Comparison of ENCODE assay signal across 18 mouse cellular contexts in genomic region chr17:12897674-12898073, GRCm38 (mm10). TPM values are rescaled to one million over a fixed set of nuclear protein-coding genes. Genes with fewer than 3 reads are reported as not detected.
DNase-seq lines count a peak whose midpoint lies in the region; ATAC-seq lines count a peak whose summit lies in the region.
"Had no signal": no experiment of that assay in that cellular context is flagged by ENCODE, and none has a peak within 500 bp of the region (broad histone marks: within the 10 kb centered on the region; RNA-seq: fewer than 3 reads in every experiment).

No protein-coding gene starts in this region.

- WGBS in hindbrain, embryonic 13.5 days: 82% methylated on average over 5 of the region's 5 CpGs
- 87% methylated on average over 5 of the region's 5 CpGs for WGBS in hindbrain, embryonic 12.5 days
- WGBS in embryonic facial prominence, embryonic 12.5 days: 82% methylated on average over 5 of the region's 5 CpGs
- WGBS in hindbrain, embryonic 14.5 days: 84% methylated on average over 5 of the region's 5 CpGs
- WGBS in midbrain, embryonic 14.5 days: 80% methylated on average over 5 of the region's 5 CpGs

- H3K9ac ChIP-seq in hindbrain, embryonic 13.5 days: no peak overlapping the region
- no peak overlapping the region for H3K9ac ChIP-seq in hindbrain, embryonic 12.5 days
- no peak overlapping the region for H3K9ac ChIP-seq in embryonic facial prominence, embryonic 12.5 days
- no peak overlapping the region for H3K9ac ChIP-seq in hindbrain, embryonic 14.5 days
- no peak overlapping the region for H3K9ac ChIP-seq in midbrain, embryonic 14.5 days (replicated peaks; ENCODE audit: low read length)
- H3K9ac ChIP-seq: heart, embryonic 13.5 days had no signal

- no peaks in the 10 kb centered on the region for H3K9me3 ChIP-seq in hindbrain, embryonic 13.5 days
- no peaks in the 10 kb centered on the region for H3K9me3 ChIP-seq in hindbrain, embryonic 12.5 days (replicated peaks)
- H3K9me3 ChIP-seq in embryonic facial prominence, embryonic 12.5 days: no peaks in the 10 kb centered on the region
- H3K9me3 ChIP-seq in hindbrain, embryonic 14.5 days (ENCODE audit: control insufficient read depth, low read length): no peaks in the 10 kb centered on the region
- no peaks in the 10 kb centered on the region for H3K9me3 ChIP-seq in midbrain, embryonic 14.5 days (ENCODE audit: control insufficient read depth, low read length)
- H3K9me3 ChIP-seq: heart, embryonic 13.5 days had no signal

- H3K4me3 ChIP-seq in hindbrain, embryonic 13.5 days: no peak overlapping the region
- H3K4me3 ChIP-seq in hindbrain, embryonic 12.5 days: no peak overlapping the region
- H3K4me3 ChIP-seq in embryonic facial prominence, embryonic 12.5 days: no peak overlapping the region
- H3K4me3 ChIP-seq in hindbrain, embryonic 14.5 days (replicated peaks; ENCODE audit: low read length): no peak overlapping the region
- no peak overlapping the region for H3K4me3 ChIP-seq in midbrain, embryonic 14.5 days (replicated peaks; ENCODE audit: low read depth, low read length)
- H3K4me3 ChIP-seq: heart, embryonic 13.5 days; layer of hippocampus, adult 2 months had no signal

- no peak for DNase-seq in hindbrain, embryonic 14.5 days (ENCODE audit: low spot score)
- DNase-seq in midbrain, embryonic 14.5 days: peak; percentile 1
- no peak for DNase-seq in right cerebral cortex, postnatal 14 days
- DNase-seq in kidney, adult 9 months: no peak
- DNase-seq in layer of hippocampus, adult 9-11 months: no peak
- DNase-seq: B cell, adult 2 months; cerebellum, adult 11 months; cerebellum, postnatal 25 days; liver; lung, adult 2 months had no signal

- no peaks in the 10 kb centered on the region for H3K27me3 ChIP-seq in hindbrain, embryonic 13.5 days
- H3K27me3 ChIP-seq in hindbrain, embryonic 12.5 days: no peaks in the 10 kb centered on the region
- H3K27me3 ChIP-seq in embryonic facial prominence, embryonic 12.5 days: no peaks in the 10 kb centered on the region
- H3K27me3 ChIP-seq in hindbrain, embryonic 14.5 days (ENCODE audit: control insufficient read depth, insufficient read depth, low read length): no peaks in the 10 kb centered on the region
- H3K27me3 ChIP-seq in midbrain, embryonic 14.5 days (ENCODE audit: control insufficient read depth, insufficient read depth, low read length): no peaks in the 10 kb centered on the region
- H3K27me3 ChIP-seq: heart, embryonic 13.5 days; Patski had no signal

- H3K4me1 ChIP-seq in hindbrain, embryonic 13.5 days (replicated peaks): no peaks in the 10 kb centered on the region
- no peaks in the 10 kb centered on the region for H3K4me1 ChIP-seq in hindbrain, embryonic 12.5 days
- H3K4me1 ChIP-seq in embryonic facial prominence, embryonic 12.5 days: no peaks in the 10 kb centered on the region
- no peaks in the 10 kb centered on the region for H3K4me1 ChIP-seq in hindbrain, embryonic 14.5 days (replicated peaks; ENCODE audit: control insufficient read depth, insufficient read depth, low read length)
- no peaks in the 10 kb centered on the region for H3K4me1 ChIP-seq in midbrain, embryonic 14.5 days (ENCODE audit: control insufficient read depth, insufficient read depth, low read length)
- H3K4me1 ChIP-seq: heart, embryonic 13.5 days had no signal

- H3K27ac ChIP-seq in hindbrain, embryonic 13.5 days: 0 out of 2 replicates have a peak overlapping the region, but pooled peaks have one; percentile 35
- no peak overlapping the region for H3K27ac ChIP-seq in hindbrain, embryonic 12.5 days
- peak overlapping the region; percentile 73; the same call in 1 of the 2 replicates for H3K27ac ChIP-seq in embryonic facial prominence, embryonic 12.5 days
- 0 out of 2 replicates have a peak overlapping the region, but pooled peaks have one; percentile 16 for H3K27ac ChIP-seq in hindbrain, embryonic 14.5 days
- peak overlapping the region; percentile 1; the same call in 1 of the 2 replicates for H3K27ac ChIP-seq in midbrain, embryonic 14.5 days (replicated peaks; ENCODE audit: low read depth, low read length)
- H3K27ac ChIP-seq: heart, embryonic 13.5 days; layer of hippocampus, adult 2 months had no signal

- no peak overlapping the region for H3K4me2 ChIP-seq in hindbrain, embryonic 13.5 days
- no peak overlapping the region for H3K4me2 ChIP-seq in hindbrain, embryonic 12.5 days (replicated peaks)
- H3K4me2 ChIP-seq in embryonic facial prominence, embryonic 12.5 days (replicated peaks): no peak overlapping the region
- no peak overlapping the region for H3K4me2 ChIP-seq in hindbrain, embryonic 14.5 days (replicated peaks)
- H3K4me2 ChIP-seq in midbrain, embryonic 14.5 days (ENCODE audit: low read length): no peak overlapping the region
- H3K4me2 ChIP-seq: heart, embryonic 13.5 days had no signal

- ATAC-seq in hindbrain, embryonic 13.5 days (ENCODE audit: low FRiP score): no peak
- no peak for ATAC-seq in hindbrain, embryonic 12.5 days (ENCODE audit: low FRiP score)
- ATAC-seq in embryonic facial prominence, embryonic 12.5 days (ENCODE audit: insufficient number of reproducible peaks, insufficient read depth, low FRiP score, low TSS enrichment): no peak
- ATAC-seq in hindbrain, embryonic 14.5 days (ENCODE audit: low FRiP score): no peak
- no peak for ATAC-seq in midbrain, embryonic 14.5 days (ENCODE audit: low FRiP score, low TSS enrichment)
- ATAC-seq: Patski had no signal

- peaks cover 48% of the 10 kb centered on the region for H3K36me3 ChIP-seq in hindbrain, embryonic 13.5 days
- H3K36me3 ChIP-seq in hindbrain, embryonic 12.5 days: peaks cover 26% of the 10 kb centered on the region
- peaks cover 7% of the 10 kb centered on the region for H3K36me3 ChIP-seq in embryonic facial prominence, embryonic 12.5 days
- peaks cover 24% of the 10 kb centered on the region for H3K36me3 ChIP-seq in hindbrain, embryonic 14.5 days (replicated peaks; ENCODE audit: control insufficient read depth, insufficient read depth)
- peaks cover 13% of the 10 kb centered on the region for H3K36me3 ChIP-seq in midbrain, embryonic 14.5 days (ENCODE audit: control insufficient read depth, insufficient read depth, low read length)

RNA-seq across cellular contexts. Expression of gene Pnldc1, which starts 12.4 kb away (rescaled TPM):
- 2.0 and 2.2 TPM in 2 replicates for polyA plus RNA-seq in hindbrain, embryonic 13.5 days (2015; fragmentation: Nextera tagmentation; extraction: Ambion mirVana)
- polyA plus RNA-seq in hindbrain, embryonic 12.5 days (2016; fragmentation: Nextera tagmentation; extraction: Ambion mirVana): 1.5 TPM in 2 replicates
- 3.0 and 4.1 TPM in 2 replicates for polyA plus RNA-seq in embryonic facial prominence, embryonic 12.5 days (2016; fragmentation: Nextera tagmentation; extraction: Ambion mirVana)
- 1.8 and 2.5 TPM in 2 replicates for polyA plus RNA-seq in hindbrain, embryonic 14.5 days (2014; fragmentation: Nextera tagmentation; extraction: Ambion mirVana)
- polyA plus RNA-seq in midbrain, embryonic 14.5 days (2014; fragmentation: Nextera tagmentation; extraction: Ambion mirVana): 3.1 and 3.7 TPM in 2 replicates

RNA-seq across cellular contexts. Expression of gene Tcp1, which starts 17.8 kb away (rescaled TPM):
- 406 and 411 TPM in 2 replicates for polyA plus RNA-seq in hindbrain, embryonic 13.5 days (2015; fragmentation: Nextera tagmentation; extraction: Ambion mirVana)
- polyA plus RNA-seq in hindbrain, embryonic 12.5 days (2016; fragmentation: Nextera tagmentation; extraction: Ambion mirVana): 432 and 477 TPM in 2 replicates
- 475 and 490 TPM in 2 replicates for polyA plus RNA-seq in embryonic facial prominence, embryonic 12.5 days (2016; fragmentation: Nextera tagmentation; extraction: Ambion mirVana)
- polyA plus RNA-seq in hindbrain, embryonic 14.5 days (2014; fragmentation: Nextera tagmentation; extraction: Ambion mirVana): 392 and 417 TPM in 2 replicates
- 356 and 462 TPM in 2 replicates for polyA plus RNA-seq in midbrain, embryonic 14.5 days (2014; fragmentation: Nextera tagmentation; extraction: Ambion mirVana)

RNA-seq across cellular contexts. Expression of gene Mrpl18, which starts 18.5 kb away (rescaled TPM):
- polyA plus RNA-seq in hindbrain, embryonic 13.5 days (2015; fragmentation: Nextera tagmentation; extraction: Ambion mirVana): 140 and 142 TPM in 2 replicates
- polyA plus RNA-seq in hindbrain, embryonic 12.5 days (2016; fragmentation: Nextera tagmentation; extraction: Ambion mirVana): 136 and 148 TPM in 2 replicates
- 161 and 171 TPM in 2 replicates for polyA plus RNA-seq in embryonic facial prominence, embryonic 12.5 days (2016; fragmentation: Nextera tagmentation; extraction: Ambion mirVana)
- 112 and 138 TPM in 2 replicates for polyA plus RNA-seq in hindbrain, embryonic 14.5 days (2014; fragmentation: Nextera tagmentation; extraction: Ambion mirVana)
- polyA plus RNA-seq in midbrain, embryonic 14.5 days (2014; fragmentation: Nextera tagmentation; extraction: Ambion mirVana): 117 and 127 TPM in 2 replicates

RNA-seq across cellular contexts. Expression of gene Mrgprh, which starts 21.8 kb away (rescaled TPM):
- polyA plus RNA-seq in hindbrain, embryonic 13.5 days (2015; fragmentation: Nextera tagmentation; extraction: Ambion mirVana): not detected in 2 replicates
- polyA plus RNA-seq in hindbrain, embryonic 12.5 days (2016; fragmentation: Nextera tagmentation; extraction: Ambion mirVana): 0.12 TPM in 1 of 2 replicates, not detected in the other
- 0.13 TPM in 1 of 2 replicates, not detected in the other for polyA plus RNA-seq in embryonic facial prominence, embryonic 12.5 days (2016; fragmentation: Nextera tagmentation; extraction: Ambion mirVana)
- polyA plus RNA-seq in hindbrain, embryonic 14.5 days (2014; fragmentation: Nextera tagmentation; extraction: Ambion mirVana): not detected in 2 replicates
- polyA plus RNA-seq in midbrain, embryonic 14.5 days (2014; fragmentation: Nextera tagmentation; extraction: Ambion mirVana): not detected in 2 replicates
- polyA plus RNA-seq: heart, embryonic 13.5 days; kidney, embryonic 16.5 days; Patski; thymus, postnatal 0 days had no signal

RNA-seq across cellular contexts. Expression of gene Mas1, which starts 29.7 kb away (rescaled TPM):
- polyA plus RNA-seq in hindbrain, embryonic 13.5 days (2015; fragmentation: Nextera tagmentation; extraction: Ambion mirVana): 0.17 and 0.32 TPM in 2 replicates
- polyA plus RNA-seq in hindbrain, embryonic 12.5 days (2016; fragmentation: Nextera tagmentation; extraction: Ambion mirVana): 0.27 and 0.41 TPM in 2 replicates
- 0.70 and 1.3 TPM in 2 replicates for polyA plus RNA-seq in embryonic facial prominence, embryonic 12.5 days (2016; fragmentation: Nextera tagmentation; extraction: Ambion mirVana)
- polyA plus RNA-seq in hindbrain, embryonic 14.5 days (2014; fragmentation: Nextera tagmentation; extraction: Ambion mirVana): 0.31 TPM in 1 of 2 replicates, not detected in the other
- 0.12 TPM in 1 of 2 replicates, not detected in the other for polyA plus RNA-seq in midbrain, embryonic 14.5 days (2014; fragmentation: Nextera tagmentation; extraction: Ambion mirVana)
- polyA plus RNA-seq: Patski had no signal
